Mouse (Mus musculus) gastrocnemius, postnatal 14 days (tissue): ENCODE results near the gene Spryd3. TPM values are rescaled to one million over a fixed set of nuclear protein-coding genes. Genes with fewer than 3 reads are reported as not detected.

Source experiments
- DNase-seq: peaks from one replicate; pipeline ENCODE4 v3.0.0; 2021; ENCODE audit warnings: mixed read lengths
- intact Hi-C: fragments of 180-260 bp; cut with DNase I; formaldehyde crosslinking; loops from one replicate; pipeline ENCODE4 v1.15.1; 2025; ENCODE audit warnings: low total_unique reads
- total RNA-seq, 2 experiments: library from RNA; stranded (reverse); gene quantifications; 2 replicates each; pipeline ENCODE4 v1.2.3; 2021

Spryd3 gene
- total RNA-seq, 2 experiments from 2014 or later, result 10.0 to 12.0 TPM

GRCm38 (mm10) chr15:102117461-102118443, 18.3 kb downstream of the Spryd3 start:
- intact Hi-C loops, result loop anchor here (2.0 kb wide), 1 partner anchor 29 kb away; no protein-coding TSS in a partner anchor

GRCm38 (mm10) chr15:102116753-102117415, 19.1 kb downstream of the Spryd3 start:
- no peak for DNase-seq
- intact Hi-C loops, result loop anchor here (2.0 kb wide), 1 partner anchor 30 kb away; no protein-coding TSS in a partner anchor

More at GRCm38 (mm10) chr15:102117461-102118443, 18.3 kb downstream of the Spryd3 start:
- DNase-seq, result no peak

DNA sequence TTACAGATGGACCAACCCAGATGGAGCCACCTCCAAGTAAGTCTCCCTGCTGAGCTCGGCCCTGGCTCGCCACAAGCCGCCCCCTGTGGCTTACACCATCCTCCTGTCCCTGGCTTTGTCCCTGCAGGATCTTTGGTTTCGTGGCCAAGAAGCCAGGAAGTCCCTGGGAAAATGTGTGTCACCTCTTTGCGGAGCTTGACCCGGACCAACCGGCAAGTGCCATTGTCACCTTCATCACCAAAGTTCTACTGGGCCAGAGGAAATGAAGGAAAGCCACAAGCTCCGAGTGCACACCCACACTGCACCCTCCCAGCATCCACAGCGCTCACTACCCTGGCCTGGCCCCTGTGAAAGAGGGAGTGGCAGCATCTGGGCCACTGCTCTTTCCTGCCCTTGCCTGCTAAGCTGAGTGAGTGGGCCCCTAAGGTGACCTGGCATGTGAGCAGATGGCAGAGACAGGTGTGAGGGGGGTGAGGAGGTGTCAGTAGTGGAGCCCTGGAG, 20.3 kb downstream of the Spryd3 start:
- DNase-seq, result no peak
- intact Hi-C loops, result loop anchor here (2.0 kb wide), 1 partner anchor 31 kb away; no protein-coding TSS in a partner anchor

DNA sequence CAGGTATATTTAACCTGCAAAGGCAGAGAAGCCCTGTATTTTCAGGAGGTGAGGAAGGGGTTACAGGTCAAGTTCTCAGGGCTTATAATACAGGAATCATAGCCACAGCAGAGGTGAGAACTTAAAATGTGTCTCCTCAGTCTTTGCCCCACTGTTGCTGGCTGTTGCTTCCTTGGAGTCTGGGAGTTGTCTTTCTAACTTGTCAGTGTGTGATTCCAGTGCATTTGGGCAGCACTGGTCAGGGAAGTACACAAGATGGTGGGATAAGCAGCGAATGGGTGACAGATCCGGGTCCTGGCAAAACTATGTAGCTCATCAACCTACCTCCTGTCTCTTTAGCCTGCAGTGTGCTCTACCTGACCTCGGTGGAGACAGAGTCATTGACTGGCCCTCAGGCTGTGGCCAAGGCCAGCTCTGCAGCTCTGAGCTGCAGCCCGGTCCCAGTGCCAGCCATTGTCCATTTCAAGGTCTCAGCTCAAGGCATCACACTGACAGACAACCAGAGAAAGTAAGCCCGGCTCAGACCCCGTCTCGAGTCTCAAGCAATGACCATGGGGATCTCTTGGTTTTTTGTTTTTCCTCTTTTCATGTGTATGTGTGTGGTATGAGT, 21.3 kb downstream of the Spryd3 start:
- no peak for DNase-seq
- intact Hi-C loops, result no loop called here

- DNase-seq, result no peak
- intact Hi-C loops, result no loop called here
These were observed 22.4 kb downstream of the Spryd3 start for GRCm38 (mm10) chr15:102113674-102114073.

GRCm38 (mm10) chr15:102112827-102113226, 23.2 kb downstream of the Spryd3 start:
- no peak for DNase-seq
- intact Hi-C loops, result no loop called here

GRCm38 (mm10) chr15:102112181-102112580, 23.9 kb downstream of the Spryd3 start:
- no peak for DNase-seq
- intact Hi-C loops, result no loop called here

- intact Hi-C loops, result no loop called here
- DNase-seq, result no peak
These were observed 24.6 kb downstream of the Spryd3 start for GRCm38 (mm10) chr15:102111495-102111829.

DNA sequence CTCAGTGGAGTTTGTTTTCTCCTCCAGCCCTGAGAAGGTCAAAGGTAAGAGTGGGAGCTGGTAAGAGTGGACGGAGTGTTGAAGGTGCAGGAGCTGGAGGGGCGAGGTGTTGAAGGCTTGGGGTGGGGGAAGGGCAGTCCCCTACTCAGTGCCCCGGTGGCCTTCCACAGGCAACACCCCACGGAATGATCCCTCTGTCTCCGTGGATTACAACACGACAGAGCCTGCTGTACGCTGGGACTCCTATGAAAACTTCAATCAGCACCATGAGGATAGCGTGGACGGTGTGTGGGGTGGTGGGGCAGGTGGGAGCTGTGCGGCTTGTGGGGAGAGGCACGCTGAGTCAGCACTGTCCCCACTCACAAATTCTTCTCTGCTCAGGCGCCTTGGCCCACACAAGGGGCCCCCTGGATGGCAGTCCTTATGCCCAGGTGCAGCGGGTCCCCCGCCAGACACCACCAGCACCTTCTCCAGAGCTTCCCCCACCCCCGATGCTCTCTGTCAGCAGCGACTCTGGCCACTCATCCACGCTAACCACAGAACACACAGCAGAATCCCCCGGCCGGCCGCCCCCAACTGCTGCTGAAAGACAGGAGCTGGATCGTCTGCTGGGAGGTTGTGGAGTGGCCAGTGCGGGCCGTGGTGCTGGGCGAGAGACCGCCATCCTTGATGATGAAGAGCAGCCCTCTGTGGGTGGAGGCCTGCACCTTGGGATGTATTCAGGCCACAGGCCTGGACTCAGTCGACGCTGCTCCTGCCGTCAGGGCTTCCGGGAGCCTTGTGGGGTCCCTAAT, 25.1 kb downstream of the Spryd3 start:
- no peak for DNase-seq

GRCm38 (mm10) chr15:102110271-102110670, 25.8 kb downstream of the Spryd3 start:
- intact Hi-C loops, result no loop called here
- DNase-seq, result no peak

More for the DNA sequence above, 25.1 kb downstream of the Spryd3 start:
- intact Hi-C loops, result no loop called here

- intact Hi-C loops, result no loop called here
- peak; percentile 82 for DNase-seq
These were observed 27.1 kb downstream of the Spryd3 start for GRCm38 (mm10) chr15:102108651-102109525.

GRCm38 (mm10) chr15:102107689-102108573, 28.1 kb downstream of the Spryd3 start:
- intact Hi-C loops, result no loop called here
- no peak for DNase-seq

- intact Hi-C loops, result no loop called here
These were observed 29.1 kb downstream of the Spryd3 start for GRCm38 (mm10) chr15:102106754-102107456.

GRCm38 (mm10) chr15:102105764-102106730, 30.0 kb downstream of the Spryd3 start:
- DNase-seq, result no peak
- intact Hi-C loops, result no loop called here

More at GRCm38 (mm10) chr15:102106754-102107456, 29.1 kb downstream of the Spryd3 start:
- no peak for DNase-seq

- intact Hi-C loops, result no loop called here
- DNase-seq, result peak; percentile 86
These were observed 30.7 kb downstream of the Spryd3 start for GRCm38 (mm10) chr15:102105360-102105759.
